Mouse (Mus musculus) spleen, adult 18-20 months (tissue): ENCODE measurements around the gene Dph2.

Source experiments
- DNase-seq, 2 experiments: peaks; one replicate each; pipeline ENCODE4 v3.0.0; 2022; ENCODE audit warnings: mixed read lengths in 2 of 2

Dph2 gene

DNA sequence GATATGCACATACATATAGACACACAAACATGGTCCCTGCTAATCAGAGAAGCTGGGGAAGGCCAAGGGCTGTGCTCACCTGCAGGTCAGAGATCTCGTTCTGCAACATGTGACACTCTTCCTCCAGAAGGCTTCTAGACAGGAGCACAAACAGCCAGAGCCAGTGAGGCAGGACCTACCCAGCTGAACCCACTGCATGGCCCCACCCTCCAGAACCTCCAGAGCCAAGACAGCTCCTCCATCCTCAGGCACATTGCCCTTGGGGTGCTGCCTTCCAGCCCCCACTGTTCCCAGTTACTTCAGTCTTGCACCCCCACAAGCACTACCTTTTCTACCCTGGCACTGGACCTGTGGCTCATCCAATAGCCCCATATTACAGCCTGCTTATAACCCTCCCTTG, 21.4 kb downstream of the Dph2 start:
- no peak for DNase-seq

DNA sequence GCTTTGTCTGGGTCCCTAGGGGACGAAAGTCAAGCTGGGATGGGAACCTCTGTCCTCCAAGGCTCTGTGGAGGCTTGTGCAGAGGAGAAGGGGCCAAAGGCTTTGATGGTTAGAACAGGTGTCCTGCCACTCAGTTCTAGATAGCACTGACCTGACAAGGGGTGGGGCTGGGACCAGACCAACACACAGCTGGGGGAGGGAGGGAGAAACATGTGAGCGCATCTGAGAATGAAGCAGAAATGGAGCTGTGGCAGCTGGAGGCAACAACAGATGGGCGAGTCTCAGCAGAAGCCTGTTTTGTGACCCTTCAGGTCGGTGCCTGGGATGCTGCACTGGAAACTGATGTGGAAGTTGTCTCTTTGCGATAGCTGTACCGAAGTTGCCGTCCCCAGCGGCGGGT, 22.5 kb downstream of the Dph2 start:
- DNase-seq, result no peak

DNA sequence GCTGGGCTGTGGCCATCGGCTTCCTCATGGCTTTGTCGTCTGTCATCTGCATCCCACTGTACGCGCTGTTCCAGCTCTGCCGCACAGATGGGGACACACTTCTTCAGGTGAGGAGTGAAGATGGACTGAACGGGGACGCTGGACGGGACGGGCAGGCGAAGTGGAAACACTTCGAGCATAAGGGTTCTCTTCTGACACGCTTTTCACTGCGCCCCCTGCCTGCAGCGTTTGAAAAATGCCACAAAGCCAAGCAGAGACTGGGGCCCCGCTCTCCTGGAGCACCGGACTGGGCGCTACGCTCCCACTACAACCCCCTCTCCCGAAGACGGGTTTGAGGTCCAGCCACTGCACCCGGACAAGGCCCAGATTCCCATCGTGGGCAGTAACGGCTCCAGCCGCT, 24.0 kb downstream of the Dph2 start:
- peak in 1 of 2 experiments; percentile 58 for DNase-seq

DNA sequence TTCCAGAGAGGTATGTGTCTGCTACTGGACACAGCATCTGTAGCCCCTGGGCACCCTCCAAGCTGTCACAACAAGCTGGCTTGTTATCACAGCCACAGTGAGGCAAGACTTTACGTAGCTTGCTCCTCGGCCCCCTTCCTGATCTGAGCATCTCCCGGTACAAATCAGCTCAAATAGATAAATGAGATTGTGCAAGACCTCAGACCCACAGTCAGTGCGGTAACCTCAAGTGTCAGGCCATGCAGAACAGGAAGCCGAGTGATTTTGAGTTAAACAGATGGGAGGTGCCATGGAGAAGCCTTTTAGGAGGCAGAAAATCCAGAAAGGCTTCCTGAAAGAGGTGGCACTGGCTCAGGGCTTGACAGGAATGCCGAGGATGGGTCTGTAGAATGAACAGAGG, 24.8 kb downstream of the Dph2 start:
- DNase-seq, result no peak

DNA sequence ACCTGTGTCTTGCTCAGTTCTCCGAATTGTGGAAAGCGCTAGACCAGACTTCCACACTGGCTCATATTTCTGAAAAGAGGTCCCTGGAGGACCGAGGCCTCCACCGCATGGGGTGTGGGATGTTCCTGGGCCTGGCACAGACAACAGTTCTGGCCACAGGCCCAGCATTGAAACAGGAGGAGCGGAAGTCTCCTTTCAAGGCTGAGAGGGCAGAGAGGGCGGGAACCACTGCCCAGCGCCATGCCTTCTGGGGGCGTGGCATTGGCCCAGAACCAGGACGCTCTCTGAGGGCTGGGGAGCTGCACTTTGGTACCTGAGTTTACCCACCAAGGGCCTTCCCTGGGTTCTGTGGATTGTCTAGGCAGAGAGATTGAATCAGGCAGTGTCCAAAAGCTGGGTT, 25.7 kb downstream of the Dph2 start:
- DNase-seq, result peak; percentile 33 to 61

DNA sequence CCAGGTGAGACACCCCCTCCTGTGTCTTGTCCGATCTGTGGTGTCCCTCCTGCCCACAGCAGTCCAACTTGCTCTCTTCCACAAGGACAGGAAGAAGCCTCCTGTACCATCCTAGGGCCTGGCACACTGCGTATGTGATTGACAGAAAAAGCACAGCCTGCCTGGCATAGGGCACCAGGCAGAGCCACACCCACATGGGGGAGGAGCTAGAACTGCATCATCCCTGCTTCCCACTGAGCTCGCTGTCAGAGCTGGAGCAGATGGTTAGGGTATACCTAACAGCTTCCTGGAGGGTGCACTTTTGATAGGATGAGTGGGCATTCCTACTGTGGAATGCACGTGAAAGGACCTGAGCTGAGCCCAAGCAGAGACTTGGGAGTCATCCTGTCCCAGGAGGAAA, 29.0 kb downstream of the Dph2 start:
- DNase-seq, result no peak

DNA sequence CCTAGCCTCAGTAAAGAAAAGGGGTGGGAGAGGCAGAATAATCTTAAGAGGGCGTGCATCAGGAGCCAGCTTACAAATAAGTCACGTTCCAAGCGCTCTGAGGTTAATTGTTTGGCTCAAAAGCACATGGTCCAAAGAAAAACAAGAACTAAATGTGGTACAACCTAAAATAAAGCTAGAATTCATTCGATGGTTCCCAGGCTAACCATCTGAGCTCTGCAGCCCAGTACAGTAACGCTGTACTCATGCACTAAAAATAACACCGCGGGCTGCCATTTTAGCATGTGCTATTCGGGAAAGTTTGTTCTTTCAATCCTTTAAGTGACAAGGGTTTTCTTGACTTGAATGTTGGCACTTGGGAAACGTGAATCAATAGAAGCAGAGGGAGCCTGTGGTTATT, 31.3 kb downstream of the Dph2 start:
- DNase-seq, result no peak

DNA sequence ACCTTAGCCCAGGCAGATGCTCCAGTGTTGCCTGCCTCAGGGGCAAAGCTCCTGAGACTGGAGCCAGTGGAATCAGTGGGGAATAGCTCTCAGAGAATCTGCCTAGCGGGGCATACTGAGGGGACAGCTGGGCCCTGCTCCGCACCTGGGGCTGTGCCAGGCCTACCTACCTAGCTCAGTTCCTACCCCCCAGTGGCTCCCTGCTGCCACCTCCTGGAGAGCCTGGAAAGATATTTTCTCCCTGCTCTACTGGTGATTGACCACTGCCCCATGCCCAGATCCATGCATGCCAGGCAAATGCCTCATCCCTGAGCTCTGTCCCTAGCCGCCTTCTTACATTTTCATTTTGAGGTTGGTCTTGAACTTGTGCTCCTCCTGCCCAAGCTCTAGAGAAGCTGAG, 33.0 kb downstream of the Dph2 start:
- DNase-seq, result peak; percentile 32 to 47

DNA sequence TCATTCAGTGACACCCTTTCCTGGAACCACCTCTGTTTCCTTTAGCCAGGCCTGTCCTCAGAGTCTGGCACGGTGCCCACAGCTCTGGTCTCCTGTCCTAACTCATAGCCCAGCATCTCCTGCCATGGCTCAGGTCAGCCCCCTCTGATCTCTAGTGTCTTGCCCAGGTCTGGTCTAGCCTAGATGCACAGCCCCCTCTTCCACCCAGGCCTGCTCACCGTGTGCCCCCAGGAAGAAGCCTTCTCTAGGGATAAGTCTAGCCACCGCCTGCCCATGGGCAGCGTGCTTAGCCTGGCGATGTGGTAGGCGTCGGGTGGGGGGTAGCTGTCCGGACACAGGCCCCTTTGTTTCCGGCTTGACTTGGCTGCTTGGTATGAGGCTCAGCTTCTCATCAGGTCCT, 36.7 kb downstream of the Dph2 start:
- DNase-seq, result no peak

DNA sequence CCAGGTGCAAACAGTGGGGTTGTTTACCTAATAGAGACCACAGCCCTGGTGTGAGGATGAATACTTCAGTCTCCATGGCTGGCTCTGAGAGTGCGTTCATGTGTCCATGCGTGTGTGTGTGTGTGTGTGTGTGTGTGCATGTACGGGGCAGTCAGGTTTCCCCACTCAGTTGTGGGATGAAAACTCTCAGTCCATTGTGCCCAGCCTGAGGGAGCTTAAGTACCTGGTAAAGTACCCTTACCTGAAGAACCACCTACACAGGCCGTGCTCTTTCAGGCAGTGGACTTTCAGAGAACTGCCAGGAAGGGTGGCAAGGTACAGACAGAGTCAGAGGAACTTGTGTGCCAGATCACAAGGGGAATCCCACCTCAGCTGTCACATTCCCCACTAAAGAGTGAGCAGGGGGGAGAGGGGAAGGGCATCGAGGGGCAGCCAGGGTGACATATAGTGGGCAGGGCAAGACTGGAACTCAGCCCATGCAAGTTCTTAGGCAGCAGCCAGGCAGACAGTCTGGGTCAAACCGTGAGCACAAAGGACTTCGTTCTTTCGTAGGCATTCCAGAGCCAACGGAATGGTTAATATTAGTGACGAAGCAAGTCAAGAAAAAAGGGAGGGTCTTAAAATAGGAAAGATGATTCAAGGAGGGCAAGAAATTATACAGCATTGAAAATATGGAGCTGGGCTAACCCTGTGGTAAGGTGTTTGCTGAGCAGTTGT, 39.5 kb downstream of the Dph2 start:
- no peak for DNase-seq

DNA sequence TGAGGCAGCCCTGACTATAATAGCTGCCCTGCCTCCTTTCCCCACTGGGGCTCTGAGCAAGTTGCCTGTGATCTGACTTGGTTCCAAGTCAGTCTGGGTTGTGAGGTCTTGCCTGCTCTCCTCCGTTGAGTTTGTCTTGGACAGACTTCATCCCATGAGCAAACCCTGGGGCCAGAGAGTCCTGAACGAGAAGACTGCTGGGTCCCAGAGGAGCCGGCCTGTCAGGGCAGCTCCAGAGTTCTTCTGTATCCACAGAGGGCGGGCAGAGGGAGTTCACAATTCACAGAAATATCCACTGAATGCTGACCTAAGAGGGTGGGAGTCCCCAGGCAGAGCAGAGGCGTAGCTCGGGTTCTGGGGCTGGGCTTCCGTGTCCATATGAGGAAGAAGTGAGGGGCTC, 41.0 kb downstream of the Dph2 start:
- DNase-seq, result no peak

DNA sequence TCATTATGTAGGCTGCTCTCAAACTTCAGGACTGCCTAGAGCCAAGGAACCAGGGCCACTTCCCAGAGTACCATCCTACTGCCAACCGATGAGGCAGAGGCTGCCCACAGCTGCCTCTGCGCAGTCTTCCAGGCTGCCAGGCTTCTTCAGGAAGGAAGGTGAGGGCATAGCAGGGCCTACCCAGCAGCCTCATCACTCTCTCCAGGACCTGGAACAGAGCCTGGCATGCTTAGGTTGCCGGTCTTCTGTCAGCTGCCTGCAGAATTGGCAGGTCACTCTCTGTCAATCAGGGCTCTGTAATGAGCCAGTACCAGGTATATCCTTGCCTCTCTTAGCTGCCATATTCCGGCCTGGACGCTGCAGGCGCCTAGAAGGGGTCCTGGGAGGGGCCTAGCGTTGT, 41.7 kb downstream of the Dph2 start:
- no peak for DNase-seq

DNA sequence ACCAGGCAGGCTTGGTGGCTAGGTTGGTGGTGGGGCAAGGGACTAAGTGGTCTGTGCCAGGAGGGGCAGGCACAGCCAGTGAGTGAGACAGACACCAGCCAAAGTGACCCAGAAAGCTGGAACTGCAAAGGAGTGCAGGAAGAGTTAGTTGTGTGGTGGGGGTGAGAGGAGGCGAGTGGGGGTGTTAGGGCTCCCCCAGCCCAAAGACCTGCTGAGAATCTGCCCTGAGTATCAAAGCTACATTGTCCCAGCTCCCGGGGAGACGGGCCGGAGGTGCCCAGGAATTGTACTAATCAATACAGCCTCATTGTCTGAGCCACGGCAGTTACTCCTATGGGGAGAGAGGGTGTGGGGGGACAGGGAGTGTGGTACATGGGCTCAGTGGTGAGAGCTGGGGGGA, 42.3 kb downstream of the Dph2 start:
- no peak for DNase-seq

DNA sequence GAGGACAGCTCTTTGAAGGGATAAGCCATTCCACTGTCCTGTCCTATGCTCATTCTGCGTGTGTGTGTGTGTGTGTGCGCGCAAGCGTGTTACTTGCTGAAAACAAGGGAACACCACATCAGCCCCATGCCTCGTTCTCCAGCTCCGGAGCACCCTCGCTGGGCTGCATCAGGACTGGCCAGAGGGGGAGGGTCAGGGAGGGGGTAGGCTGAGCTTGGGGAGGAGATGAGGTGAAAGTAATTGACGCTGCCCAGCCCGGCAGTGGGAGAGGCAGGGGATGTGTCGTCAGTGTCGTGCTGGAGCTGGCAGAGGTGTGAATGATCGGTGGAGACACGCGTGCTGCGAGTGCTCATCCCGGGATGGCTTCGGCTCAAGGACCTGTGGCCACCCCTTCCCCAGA, 42.8 kb downstream of the Dph2 start:
- no peak for DNase-seq

DNA sequence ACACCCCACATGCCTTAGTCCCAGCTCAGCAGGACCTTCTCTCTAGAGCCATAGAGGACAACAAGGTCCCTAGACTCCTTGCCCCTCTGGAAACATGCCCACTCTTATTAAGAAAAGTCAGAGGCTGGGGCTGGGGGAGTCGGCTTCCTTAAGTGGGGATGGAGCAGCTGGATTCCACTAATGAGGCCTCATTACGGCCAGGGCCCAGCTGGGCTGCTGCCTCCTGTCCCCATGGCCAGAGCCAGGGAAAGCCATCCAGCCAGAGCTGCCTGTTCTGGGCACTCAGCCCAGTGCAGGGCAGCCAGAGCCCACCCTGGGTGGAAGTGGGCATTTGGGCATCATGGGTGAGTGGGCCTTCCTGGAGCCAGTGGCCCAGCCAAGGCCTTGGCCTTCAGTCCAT, 44.8 kb downstream of the Dph2 start:
- no peak for DNase-seq

DNA sequence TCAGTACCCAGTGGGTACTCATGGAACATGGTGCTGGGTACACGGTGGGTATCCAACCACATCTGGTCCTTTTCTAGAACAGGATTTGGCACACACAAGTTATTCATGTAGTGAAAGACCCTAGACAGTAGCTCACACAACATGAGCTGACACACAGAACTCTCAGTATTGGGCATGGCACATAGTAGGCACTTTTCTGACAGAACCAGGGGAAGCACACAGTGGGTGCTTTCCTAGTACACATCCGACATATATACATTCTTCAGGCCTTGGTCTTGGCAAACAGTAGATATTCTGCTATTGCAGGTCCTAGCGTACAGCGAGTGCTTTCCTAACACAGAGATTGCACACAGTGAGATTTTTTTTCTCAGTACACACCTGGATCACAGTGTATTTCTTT, 45.6 kb downstream of the Dph2 start:
- no peak for DNase-seq

DNA sequence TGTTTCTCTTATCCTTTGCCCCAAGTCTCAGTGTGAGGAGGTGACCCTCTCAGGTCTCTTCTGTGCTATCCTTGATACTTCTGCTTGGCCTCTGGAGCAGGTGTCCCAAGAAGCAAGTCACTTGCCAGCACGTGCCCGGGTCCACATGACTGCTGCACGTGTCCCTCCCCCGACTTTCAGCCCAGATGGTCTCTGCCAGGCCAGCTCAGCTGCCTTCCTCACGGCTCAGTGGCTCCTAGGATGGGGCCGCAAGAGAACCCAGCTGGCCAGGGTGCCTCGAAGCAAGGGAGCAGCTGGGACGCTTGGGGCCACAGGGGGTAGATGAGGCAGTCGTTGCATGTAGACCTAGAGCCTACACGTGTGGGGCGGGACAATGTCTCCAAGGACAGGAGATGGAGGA, 46.5 kb downstream of the Dph2 start:
- DNase-seq, result no peak

DNA sequence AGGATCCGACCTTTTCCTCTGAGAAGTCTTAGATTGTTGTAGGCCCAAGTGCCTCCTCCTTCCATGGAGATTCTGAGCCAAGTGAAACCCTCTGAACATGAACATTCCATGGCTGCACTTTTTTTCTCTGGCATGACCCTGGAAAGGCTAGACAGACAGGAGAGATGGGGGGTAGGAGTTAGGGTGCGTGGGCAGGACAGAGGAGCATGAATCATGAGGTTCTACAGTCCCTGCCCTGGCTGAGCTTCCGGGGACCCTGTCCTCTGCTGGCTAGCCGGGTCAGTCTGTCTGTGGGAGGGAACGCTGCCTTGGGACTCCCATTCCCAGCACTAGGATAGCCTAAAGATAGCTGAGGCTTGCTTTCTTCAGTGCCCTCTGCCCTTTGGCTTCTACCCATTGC, 47.4 kb downstream of the Dph2 start:
- DNase-seq, result no peak

DNA sequence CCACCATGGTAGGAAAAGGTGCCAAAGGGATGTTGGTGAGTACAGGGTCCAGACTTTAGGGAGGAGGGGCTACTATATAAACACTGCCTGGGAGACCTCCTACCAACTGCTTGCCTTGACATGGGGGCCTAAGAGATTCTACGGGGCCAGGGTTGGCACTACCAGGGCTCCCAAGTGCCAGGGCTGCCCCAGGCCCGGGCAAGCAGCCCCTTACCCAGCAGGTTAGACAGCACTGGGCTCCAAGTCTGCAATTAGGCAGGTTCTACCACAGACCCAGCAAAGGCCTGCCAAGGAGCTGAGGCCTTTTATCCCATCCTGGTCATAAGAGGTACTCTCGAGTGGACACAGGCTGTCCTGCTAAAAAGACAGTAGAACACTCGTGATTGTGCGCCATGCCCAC, 48.7 kb downstream of the Dph2 start:
- no peak for DNase-seq

DNA sequence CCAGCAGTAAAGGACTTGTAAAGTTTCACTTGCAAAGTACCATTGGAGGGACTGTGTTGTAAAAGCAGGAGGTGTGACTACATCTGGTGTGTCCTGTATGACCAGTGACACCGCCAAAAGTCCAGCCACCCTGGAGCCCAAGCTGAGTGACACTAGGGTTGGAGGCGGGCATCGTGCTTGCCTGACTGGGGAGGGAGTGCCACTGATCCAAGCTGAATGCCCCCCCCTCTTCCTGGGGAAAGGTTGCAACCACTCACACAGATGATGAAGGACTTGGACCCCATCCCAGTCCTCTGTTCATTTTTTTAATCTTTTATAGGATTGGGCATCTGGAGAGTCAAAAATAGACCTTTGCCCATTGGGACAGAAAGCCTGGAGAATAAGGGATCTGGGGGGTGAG, 50.3 kb downstream of the Dph2 start:
- no peak for DNase-seq

DNA sequence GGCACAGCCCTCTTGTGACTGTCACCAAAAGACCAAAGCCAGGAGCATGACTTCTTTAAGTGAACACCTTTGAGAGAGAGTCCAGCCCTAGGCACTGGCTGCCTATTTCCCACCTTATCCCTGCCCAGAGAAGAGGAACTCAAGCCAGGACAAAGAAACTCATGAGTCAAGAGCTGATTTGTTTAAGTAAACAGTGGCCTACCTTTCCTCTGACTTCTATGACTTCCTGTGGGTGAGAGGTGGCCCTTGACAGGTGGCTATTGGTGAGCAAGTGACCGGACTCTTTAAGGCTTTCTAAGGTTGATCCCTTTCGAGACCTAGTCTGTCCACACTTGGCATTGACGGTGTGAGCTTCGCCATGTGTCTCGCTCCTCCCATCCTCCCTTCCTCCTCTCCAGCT, 51.0 kb downstream of the Dph2 start:
- no peak for DNase-seq

DNA sequence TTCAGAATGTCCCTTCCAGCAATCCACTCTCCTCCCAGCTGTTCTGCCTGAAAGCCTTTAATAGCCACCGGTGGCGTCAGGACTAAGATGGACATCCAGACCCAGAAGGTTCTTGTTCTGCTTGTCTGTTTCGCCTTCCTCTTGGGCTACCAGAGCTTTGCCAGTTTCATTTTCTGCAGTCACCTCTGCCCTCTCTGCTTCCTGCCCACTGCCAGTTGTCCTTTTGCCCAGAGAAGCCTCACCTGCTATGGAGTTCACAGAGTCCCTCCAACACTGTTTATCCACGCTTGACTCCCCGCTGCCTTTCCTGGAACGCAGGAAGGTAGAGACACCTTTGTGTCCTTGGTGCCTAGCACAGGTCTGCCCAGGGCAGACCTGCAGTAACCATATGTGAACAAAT, 52.5 kb downstream of the Dph2 start:
- DNase-seq, result no peak
